Mouse (Mus musculus): ENCODE results near the gene Scap.

DNA sequence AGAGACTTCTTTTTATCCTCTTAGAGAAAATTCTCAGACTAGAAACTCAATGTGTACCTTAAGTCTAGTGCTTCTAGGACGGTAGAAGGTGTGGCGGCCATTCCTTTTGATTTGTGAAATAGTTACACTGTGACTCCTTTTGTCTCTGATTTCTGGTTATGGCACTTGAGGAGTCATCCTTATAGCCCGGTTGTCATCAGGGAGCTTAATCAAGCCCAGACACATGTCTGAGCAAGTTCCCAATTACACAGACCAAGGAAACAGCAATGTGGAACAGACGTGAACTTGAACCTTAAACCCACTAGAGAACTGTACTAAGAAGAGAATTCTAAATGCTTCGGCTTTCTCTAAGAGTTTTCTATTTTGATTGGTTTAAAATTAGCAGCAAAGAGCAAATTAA lies 17.1 kb downstream of the Scap start:
- TF ChIP-seq POLR2A (IDR thresholded peaks at IDR 0.05; ENCODE audit: insufficient read depth, low read depth, low read length) (no peak), CTCF (IDR thresholded peaks at IDR 0.05) (no peak)

Data from heart, adult 2 months (tissue).